Mouse (Mus musculus) CH12.LX (cell line): ENCODE measurements at regions not wholly inside any gene's neighbourhood (a gene's known extent, or its start where the extent isn't known, plus 50 kb on each side); places are given as distances from the start of the nearest gene placed in this dataset.

Source experiments
- DNase-seq: peaks from one replicate; pipeline ENCODE4 v3.0.0-alpha.2; 2013; ENCODE audit errors: extremely low read depth
- H3K27ac ChIP-seq: 2 replicates; pipeline ENCODE4 v1.5.1; 2012; ENCODE audit warnings: low read depth, mild to moderate bottlenecking, control low read depth, moderate library complexity; ENCODE audit not compliant: insufficient read depth
- H3K27me3 ChIP-seq: replicated peaks from 2 replicates; pipeline ENCODE3; 2012; ENCODE audit warnings: inconsistent platforms
- H3K36me3 ChIP-seq, 2 experiments: replicated peaks in 1 of 2; 2 replicates each; pipeline versions ENCODE3 to v1.6.1; 2012; ENCODE audit warnings: inconsistent platforms in 1 of 2, low read length in 1 of 2, mild to moderate bottlenecking in 1 of 2, mixed read lengths in 1 of 2, moderate library complexity in 1 of 2; ENCODE audit not compliant: control insufficient read depth in 1 of 2, insufficient read depth in 1 of 2
- H3K4me1 ChIP-seq, 2 experiments: 2 replicates each; pipeline ENCODE4 v1.6.1; 2012; ENCODE audit warnings: inconsistent platforms in 1 of 2, moderate library complexity in 1 of 2; ENCODE audit not compliant: insufficient read depth in 2 of 2, control insufficient read depth in 1 of 2
- H3K4me2 ChIP-seq: 2 replicates; pipeline ENCODE4 v1.6.1; 2012; ENCODE audit warnings: low read depth, mild to moderate bottlenecking, control low read depth; ENCODE audit not compliant: poor library complexity, insufficient read depth, severe bottlenecking
- H3K4me3 ChIP-seq, 3 experiments: fragments of 150-350 bp in 1 of 3; sonication (generic) in 1 of 3; replicated peaks in 1 of 3; 2 replicates each; pipeline versions ENCODE3 to v1.5.1; 2011 to 2012; ENCODE audit warnings: low read depth in 2 of 3, low read length in 2 of 3, mild to moderate bottlenecking in 2 of 3, moderate library complexity in 2 of 3, control low read depth in 1 of 3, improper control_type of control experiment in 1 of 3, inconsistent platforms in 1 of 3, mixed read lengths in 1 of 3; ENCODE audit not compliant: poor library complexity in 1 of 3
- H3K79me2 ChIP-seq: replicated peaks from 2 replicates; pipeline ENCODE4 v1.6.1; 2012; ENCODE audit warnings: mild to moderate bottlenecking, moderate library complexity; ENCODE audit not compliant: control insufficient read depth, poor library complexity, insufficient read depth, severe bottlenecking; ENCODE audit errors: extremely low read depth
- H3K9ac ChIP-seq: 2 replicates; pipeline ENCODE4 v1.6.1; 2012; ENCODE audit warnings: low read depth, mild to moderate bottlenecking, control low read depth, moderate library complexity; ENCODE audit not compliant: insufficient read depth
- H3K9me3 ChIP-seq: replicated peaks from 2 replicates; pipeline ENCODE3; 2012; ENCODE audit warnings: low read length, inconsistent platforms, mixed read lengths
- CHD1 ChIP-seq: IDR thresholded peaks from 2 replicates; pipeline ENCODE4 v1.6.1; 2012; ENCODE audit warnings: low read depth, low read length, improper control_type of control experiment, inconsistent platforms
- CTCF ChIP-seq, 2 experiments: IDR thresholded peaks in 1 of 2; conservative IDR thresholded peaks in 1 of 2; 2 replicates each; pipeline ENCODE4 v1.5.1; 2011 to 2012; ENCODE audit warnings: low read depth in 2 of 2, low read length in 2 of 2, improper control_type of control experiment in 1 of 2, inconsistent platforms in 1 of 2, mild to moderate bottlenecking in 1 of 2, moderate library complexity in 1 of 2
- E2F4 ChIP-seq: IDR thresholded peaks from 2 replicates; pipeline ENCODE4 v1.6.1; 2011; ENCODE audit warnings: low read depth, low read length, improper control_type of control experiment; ENCODE audit not compliant: insufficient replicate concordance
- ELF1 ChIP-seq: IDR thresholded peaks from 2 replicates; pipeline ENCODE4 v1.6.1; 2014; ENCODE audit warnings: low read depth, mild to moderate bottlenecking, inconsistent platforms, low read length, improper control_type of control experiment
- EP300 ChIP-seq: IDR thresholded peaks from 2 replicates; pipeline ENCODE4 v1.6.1; 2011; ENCODE audit warnings: low read length, improper control_type of control experiment
- GABPA ChIP-seq: IDR thresholded peaks from 2 replicates; pipeline ENCODE4 v1.6.1; 2012; ENCODE audit warnings: low read depth, low read length, improper control_type of control experiment, inconsistent platforms; ENCODE audit not compliant: insufficient replicate concordance
- IRF4 ChIP-seq: IDR thresholded peaks from 2 replicates; pipeline ENCODE4 v1.6.1; 2014; ENCODE audit warnings: low read depth, mild to moderate bottlenecking, inconsistent platforms, low read length, improper control_type of control experiment
- JUND ChIP-seq: conservative IDR thresholded peaks from 2 replicates; pipeline ENCODE4 v1.6.1; 2011; ENCODE audit warnings: low read depth, low read length, improper control_type of control experiment
- MAFK ChIP-seq: IDR thresholded peaks from 2 replicates; pipeline ENCODE4 v1.6.1; 2011; ENCODE audit warnings: low read length, improper control_type of control experiment; ENCODE audit not compliant: insufficient replicate concordance
- MAX ChIP-seq: IDR thresholded peaks from 2 replicates; pipeline ENCODE4 v1.6.1; 2011; ENCODE audit warnings: low read length, improper control_type of control experiment
- MXI1 ChIP-seq: IDR thresholded peaks from 2 replicates; pipeline ENCODE4 v1.6.1; 2011; ENCODE audit warnings: mild to moderate bottlenecking, low read depth, low read length, improper control_type of control experiment
- MYC ChIP-seq: IDR thresholded peaks from 2 replicates; pipeline ENCODE4 v1.6.1; 2011; ENCODE audit warnings: low read depth, mild to moderate bottlenecking, improper control_type of control experiment, low read length
- NRF1 ChIP-seq: IDR thresholded peaks from 2 replicates; pipeline ENCODE4 v1.6.1; 2014; ENCODE audit warnings: low read depth, mild to moderate bottlenecking, inconsistent platforms, low read length, improper control_type of control experiment, moderate library complexity
- RAD21 ChIP-seq: IDR thresholded peaks from 2 replicates; pipeline ENCODE4 v1.6.1; 2011; ENCODE audit warnings: low read depth, mild to moderate bottlenecking, low read length, improper control_type of control experiment, moderate library complexity
- SIN3A ChIP-seq: IDR thresholded peaks from 2 replicates; pipeline ENCODE4 v1.6.1; 2012; ENCODE audit warnings: low read length, improper control_type of control experiment, inconsistent platforms
- SMC3 ChIP-seq: IDR thresholded peaks from 2 replicates; pipeline ENCODE4 v1.6.1; 2011; ENCODE audit warnings: low read depth, low read length, improper control_type of control experiment
- TCF12 ChIP-seq: IDR thresholded peaks from 2 replicates; pipeline ENCODE4 v1.6.1; 2014; ENCODE audit warnings: low read depth, mild to moderate bottlenecking, inconsistent platforms, low read length, improper control_type of control experiment
- dilution Hi-C: fragments of 300-500 bp; cut with MboI; formaldehyde crosslinking; loops from 2 replicates; pipeline ENCODE4 v1.14.3; 2020; ENCODE audit warnings: low sequenced_read_pairs; ENCODE audit not compliant: extremely low pct_unique_long_range_greater_than_20kb, extremely low pct_ligation_motif_present
- in situ Hi-C: fragments of 300-500 bp; cut with MboI; formaldehyde crosslinking; loops from 3 replicates; pipeline ENCODE4 v1.14.3; 2019; ENCODE audit warnings: low sequenced_read_pairs, low pct_ligation_motif_present, low pct_unique_long_range_greater_than_20kb, mixed read lengths

DNA sequence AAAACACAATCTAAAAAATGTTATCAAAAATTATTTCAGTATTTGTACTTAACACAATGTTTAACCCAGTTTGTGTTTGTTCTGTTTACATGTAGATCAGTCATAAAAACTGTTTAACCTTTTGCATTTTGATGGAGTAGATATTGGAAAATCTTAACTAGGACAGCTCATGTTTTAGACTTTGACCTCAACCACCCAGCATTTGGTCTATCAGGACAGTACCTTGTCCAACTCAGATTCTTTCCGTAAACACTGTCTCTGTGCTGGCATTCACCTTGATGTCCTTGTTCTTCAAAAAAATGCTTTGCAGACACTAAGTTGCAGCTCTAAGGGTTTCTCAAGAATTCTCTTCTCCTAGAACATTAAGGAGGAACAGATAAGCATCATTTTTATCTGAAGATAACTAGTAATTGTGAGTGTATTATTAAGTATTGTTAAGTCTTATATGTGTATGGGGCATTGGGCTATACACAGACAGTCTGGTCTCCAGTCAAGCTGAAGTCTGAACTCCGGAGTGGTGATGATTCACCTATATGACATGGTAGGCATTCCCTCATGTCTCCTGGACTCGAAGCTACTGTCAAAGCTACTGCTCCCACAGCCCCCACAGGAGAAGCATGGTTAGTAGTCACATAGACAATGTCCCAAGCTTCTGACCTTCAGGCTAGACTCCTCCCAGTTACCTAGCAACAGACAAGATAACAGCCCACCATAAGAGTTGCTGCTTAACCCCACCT is 153.0 kb downstream of the Il15 start:
- TF ChIP-seq ELF1 (no peak), MYC (no peak), GABPA (no peak), E2F4 (no peak), MAX (no peak), TCF12 (no peak)
- TF ChIP-seq, all 38 proteins: peak for 0
- no peaks in the 10 kb centered on the region for H3K27me3 ChIP-seq
- dilution Hi-C loops: no loop called here

DNA sequence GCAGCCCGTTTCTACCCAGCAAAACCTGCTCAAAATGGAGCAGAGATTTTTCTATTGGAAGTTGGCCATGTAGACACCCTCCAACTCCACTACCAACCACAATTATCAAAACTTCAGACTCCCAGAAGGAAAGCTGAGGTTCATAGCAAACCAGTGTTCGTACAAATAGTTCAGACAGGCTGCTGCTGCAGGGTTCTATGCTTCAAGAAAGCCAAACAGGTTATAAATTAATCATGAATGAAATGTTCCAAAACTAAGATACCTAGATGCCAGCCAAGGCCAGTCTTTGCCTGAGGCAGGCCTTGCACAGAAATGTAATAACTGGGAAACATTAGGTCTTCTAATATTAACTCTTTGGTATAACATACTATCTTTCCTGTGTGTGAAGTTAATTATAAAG is 158.9 kb downstream of the Il15 start:
- TF ChIP-seq NRF1: no peak
- TF ChIP-seq, all 38 proteins: peak for 0
- no peak overlapping the region for H3K27ac ChIP-seq
- H3K36me3 ChIP-seq: no peaks in the 10 kb centered on the region
- H3K9me3 ChIP-seq: no peaks in the 10 kb centered on the region
- H3K4me3 ChIP-seq: no peak overlapping the region
- H3K4me2 ChIP-seq: no peak overlapping the region
- H3K4me1 ChIP-seq: no peaks in the 10 kb centered on the region
- dilution Hi-C loops (no loop called here), in situ Hi-C loops (no loop called here)
- H3K27me3 ChIP-seq: no peaks in the 10 kb centered on the region
- no peak for DNase-seq
- H3K79me2 ChIP-seq: no peaks in the 10 kb centered on the region
- H3K9ac ChIP-seq: no peak overlapping the region

More for the DNA sequence above, 153.0 kb downstream of the Il15 start:
- no peaks in the 10 kb centered on the region for H3K9me3 ChIP-seq
- H3K27ac ChIP-seq: no peak overlapping the region; the same call in 1 of the 2 replicates
- no peaks in the 10 kb centered on the region for H3K36me3 ChIP-seq
- no peak overlapping the region for H3K4me3 ChIP-seq
- H3K4me1 ChIP-seq: no peaks in the 10 kb centered on the region
- H3K4me2 ChIP-seq: no peak overlapping the region
- in situ Hi-C loops: no loop called here
- no peak overlapping the region for H3K9ac ChIP-seq
- no peak for DNase-seq
- no peaks in the 10 kb centered on the region for H3K79me2 ChIP-seq

- in situ Hi-C loops: no loop called here
Measured at GRCm38 (mm10) chr8:82229883-82230282, 173.1 kb downstream of the Il15 start.

More at GRCm38 (mm10) chr8:82229883-82230282, 173.1 kb downstream of the Il15 start:
- dilution Hi-C loops: no loop called here
- TF ChIP-seq RAD21 (peak; percentile 5), MXI1 (no peak), JUND (no peak), EP300 (no peak), E2F4 (no peak), MAX (no peak), CHD1 (no peak), CTCF (conservative IDR thresholded peaks at IDR 0.05 in 1 of 2, IDR thresholded peaks at IDR 0.05 in 1 of 2; ENCODE audit: low read depth in 2 of 2, low read length in 2 of 2) (peak in 1 of 2 experiments; percentile 34; a peak in 2 of 4 replicates), IRF4 (no peak), MAFK (no peak), SIN3A (no peak), SMC3 (peak; percentile 39)
- Histone ChIP-seq H3K27ac (no peak overlapping the region), H3K36me3 (no peaks in the 10 kb centered on the region), H3K27me3 (no peaks in the 10 kb centered on the region), H3K79me2 (no peaks in the 10 kb centered on the region), H3K4me2 (no peak overlapping the region), H3K4me1 (peaks cover 0 to 7% of the 10 kb centered on the region in 2 experiments; a peak in 2 of 4 replicates), H3K9ac (no peak overlapping the region), H3K9me3 (no peaks in the 10 kb centered on the region), H3K4me3 (no peak overlapping the region)
- no peak for DNase-seq
